Mouse (Mus musculus): ENCODE data around the gene Zdhhc20. TPM values are rescaled to one million over a fixed set of nuclear protein-coding genes. Genes with fewer than 3 reads are reported as not detected.
"Not testable (repeated sequence)": the region's sequence is repeated elsewhere in the genome, so short reads cannot be mapped to it uniquely, and the experiment has no call there.

Zdhhc20 gene
- polyA plus RNA-seq, 1 experiment from 2014 or later: 57.2 TPM

- Histone ChIP-seq H3K4me1 (ENCODE audit: insufficient read depth, low read depth, low read length) (no peaks in the 10 kb centered on the region), H3K27ac (ENCODE audit: low read length) (no peak overlapping the region), H3K9ac (replicated peaks; ENCODE audit: low read depth) (no peak overlapping the region), H3K4me3 (ENCODE audit: low read depth, low read length) (no peak overlapping the region), H3K4me2 (replicated peaks; ENCODE audit: low read depth, low read length) (no peak overlapping the region), H3K9me3 (ENCODE audit: low read length) (no peaks in the 10 kb centered on the region), H3K27me3 (replicated peaks; ENCODE audit: insufficient read depth, low read length) (no peaks in the 10 kb centered on the region), H3K36me3 (ENCODE audit: insufficient read depth, low read length) (peaks cover 5% of the 10 kb centered on the region; the same call in 1 of the 2 replicates)
- WGBS: 95% methylated on average over 2 of the region's 2 CpGs
- ATAC-seq: no peak
- no peak for DNase-seq (ENCODE audit: low spot score)
- TF ChIP-seq CTCF (IDR thresholded peaks at IDR 0.05): no peak
- no peak for TF ChIP-seq EP300 (IDR thresholded peaks at IDR 0.05)
Observed at GRCm38 (mm10) chr14:57848646-57849045, 41.4 kb downstream of the Zdhhc20 start.

- H3K4me1 ChIP-seq (ENCODE audit: insufficient read depth, low read depth, low read length); H3K9ac ChIP-seq (replicated peaks; ENCODE audit: low read depth); H3K27ac ChIP-seq (ENCODE audit: low read length); H3K4me3 ChIP-seq (ENCODE audit: low read depth, low read length); H3K27me3 ChIP-seq (replicated peaks; ENCODE audit: insufficient read depth, low read length); H3K36me3 ChIP-seq (ENCODE audit: insufficient read depth, low read length); H3K4me2 ChIP-seq (replicated peaks; ENCODE audit: low read depth, low read length); H3K9me3 ChIP-seq (ENCODE audit: low read length); ATAC-seq; DNase-seq (ENCODE audit: low spot score): not testable (repeated sequence)
- WGBS: 83% methylated on average over 5 of the region's 5 CpGs
Observed at GRCm38 (mm10) chr14:57848061-57848460, 42.0 kb downstream of the Zdhhc20 start.

DNA sequence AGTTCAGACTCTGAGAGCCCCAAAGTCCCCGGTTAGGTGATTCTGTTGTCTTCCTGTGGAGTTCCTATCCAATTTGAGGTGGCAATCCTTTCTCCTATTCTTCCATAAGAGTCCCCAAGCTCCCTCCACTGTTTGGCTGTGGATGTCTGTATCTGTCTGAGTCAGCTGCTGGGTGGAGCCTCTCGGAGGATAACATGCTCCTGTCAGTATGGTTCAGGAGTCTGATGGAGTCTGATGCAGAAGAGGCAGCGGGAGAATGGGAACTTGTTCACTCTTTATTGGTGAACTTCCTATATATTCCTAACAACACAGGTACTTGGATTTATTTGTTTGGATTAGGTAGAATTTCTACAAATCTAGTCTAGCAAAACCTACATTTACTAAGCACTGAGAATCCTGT is 45.5 kb downstream of the Zdhhc20 start:
- H3K4me2 ChIP-seq (replicated peaks; ENCODE audit: low read depth, low read length): no peak overlapping the region
- no peak overlapping the region for H3K27ac ChIP-seq (ENCODE audit: low read length)
- no peaks in the 10 kb centered on the region for H3K4me1 ChIP-seq (ENCODE audit: insufficient read depth, low read depth, low read length)
- no peaks in the 10 kb centered on the region for H3K27me3 ChIP-seq (replicated peaks; ENCODE audit: insufficient read depth, low read length)
- no peaks in the 10 kb centered on the region for H3K9me3 ChIP-seq (ENCODE audit: low read length)
- WGBS: 89% methylated on average over 3 of the region's 3 CpGs
- H3K36me3 ChIP-seq (ENCODE audit: insufficient read depth, low read length): peaks cover 9% of the 10 kb centered on the region; the same call in 1 of the 2 replicates
- no peak overlapping the region for H3K9ac ChIP-seq (replicated peaks; ENCODE audit: low read depth)
- ATAC-seq (no peak), DNase-seq (ENCODE audit: low spot score) (no peak)
- TF ChIP-seq CTCF (IDR thresholded peaks at IDR 0.05): no peak
- TF ChIP-seq EP300 (IDR thresholded peaks at IDR 0.05): no peak
- no peak overlapping the region for H3K4me3 ChIP-seq (ENCODE audit: low read depth, low read length)

GRCm38 (mm10) chr14:57835157-57835556 is 54.9 kb downstream of the Zdhhc20 start:
- TF ChIP-seq EP300 (IDR thresholded peaks at IDR 0.05) (no peak), CTCF (IDR thresholded peaks at IDR 0.05) (no peak)
- Histone ChIP-seq H3K9me3 (ENCODE audit: low read length) (no peaks in the 10 kb centered on the region), H3K36me3 (ENCODE audit: insufficient read depth, low read length) (peaks cover 6% of the 10 kb centered on the region; the same call in 1 of the 2 replicates), H3K9ac (replicated peaks; ENCODE audit: low read depth) (no peak overlapping the region), H3K4me2 (replicated peaks; ENCODE audit: low read depth, low read length) (no peak overlapping the region), H3K4me1 (ENCODE audit: insufficient read depth, low read depth, low read length) (no peaks in the 10 kb centered on the region), H3K27me3 (replicated peaks; ENCODE audit: insufficient read depth, low read length) (no peaks in the 10 kb centered on the region), H3K4me3 (ENCODE audit: low read depth, low read length) (no peak overlapping the region), H3K27ac (ENCODE audit: low read length) (no peak overlapping the region)
- DNase-seq (ENCODE audit: low spot score): no peak
- no peak for ATAC-seq
- WGBS: 80% methylated on average over 10 of the region's 10 CpGs

- no peak overlapping the region for H3K9ac ChIP-seq (replicated peaks; ENCODE audit: low read depth)
- DNase-seq (ENCODE audit: low spot score) (peak; percentile 72), ATAC-seq (peak; percentile 88)
- H3K4me3 ChIP-seq (ENCODE audit: low read depth, low read length): no peak overlapping the region
- H3K27ac ChIP-seq (ENCODE audit: low read length): peak overlapping the region; percentile 55; the same call in 1 of the 2 replicates
- H3K9me3 ChIP-seq (ENCODE audit: low read length): no peaks in the 10 kb centered on the region
- H3K36me3 ChIP-seq (ENCODE audit: insufficient read depth, low read length): peaks cover 3% of the 10 kb centered on the region; the same call in 1 of the 2 replicates
- no peaks in the 10 kb centered on the region for H3K27me3 ChIP-seq (replicated peaks; ENCODE audit: insufficient read depth, low read length)
- no peak overlapping the region for H3K4me2 ChIP-seq (replicated peaks; ENCODE audit: low read depth, low read length)
- 52% methylated on average over 2 of the region's 2 CpGs for WGBS
- TF ChIP-seq EP300 (IDR thresholded peaks at IDR 0.05) (no peak), CTCF (IDR thresholded peaks at IDR 0.05) (no peak)
- no peaks in the 10 kb centered on the region for H3K4me1 ChIP-seq (ENCODE audit: insufficient read depth, low read depth, low read length)
Observed at GRCm38 (mm10) chr14:57833526-57833925, 56.5 kb downstream of the Zdhhc20 start.

DNA sequence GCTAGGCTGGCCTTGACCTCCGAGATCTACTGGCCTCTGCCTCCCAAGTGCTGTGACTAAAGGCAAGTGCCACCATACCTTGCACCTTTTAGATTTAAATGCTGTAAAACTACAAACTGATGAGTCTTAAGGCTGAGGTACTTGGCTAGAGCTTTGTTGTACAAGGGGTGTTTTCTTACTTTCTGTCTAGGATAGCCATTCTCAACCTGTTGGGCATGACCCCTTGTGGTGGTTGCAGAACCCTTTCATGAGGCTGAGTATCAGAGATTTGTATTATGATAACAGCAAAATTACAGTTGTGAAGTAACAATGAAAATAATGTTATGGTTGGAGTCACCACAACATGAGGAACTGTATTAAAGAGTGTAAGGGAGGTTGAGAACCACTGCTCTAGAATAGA is 62.8 kb downstream of the Zdhhc20 start:
- Histone ChIP-seq H3K4me1 (ENCODE audit: insufficient read depth, low read depth, low read length) (peaks cover 6% of the 10 kb centered on the region; the same call in 1 of the 2 replicates), H3K27ac (ENCODE audit: low read length) (0 out of 2 replicates have a peak overlapping the region, but pooled peaks have one; percentile 94), H3K27me3 (replicated peaks; ENCODE audit: insufficient read depth, low read length) (no peaks in the 10 kb centered on the region), H3K4me2 (replicated peaks; ENCODE audit: low read depth, low read length) (peak overlapping the region; percentile 86), H3K9me3 (ENCODE audit: low read length) (no peaks in the 10 kb centered on the region), H3K4me3 (ENCODE audit: low read depth, low read length) (peak overlapping the region; percentile 82; the same call in 1 of the 2 replicates), H3K9ac (replicated peaks; ENCODE audit: low read depth) (0 out of 2 replicates have a peak overlapping the region, but pooled peaks have one; percentile 82), H3K36me3 (ENCODE audit: insufficient read depth, low read length) (no peaks in the 10 kb centered on the region)
- DNase-seq (ENCODE audit: low spot score) (no peak), ATAC-seq (no peak)
- no peak for TF ChIP-seq EP300 (IDR thresholded peaks at IDR 0.05)
- TF ChIP-seq CTCF (IDR thresholded peaks at IDR 0.05): peak; percentile 46
- 68% methylated on average over 1 of the region's 1 CpGs for WGBS
